Mouse (Mus musculus) embryonic stem cell, embryonic (primary cell): ENCODE measurements around the gene Kat6b.

Experiments
- CTCF ChIA-PET, 4 experiments: fragments of 300-600 bp in 2 of 4; fragments of 350-600 bp in 2 of 4; sonication (Branson Sonifier 250); formaldehyde crosslinking; loops; one replicate each; lab custom pipeline; 2022; ENCODE audit warnings: inconsistent platforms in 2 of 4; lab: Charles Lee
- POLR2A ChIA-PET, 4 experiments: fragments of 300-600 bp in 2 of 4; fragments of 350-600 bp in 2 of 4; sonication (Branson Sonifier 250); formaldehyde crosslinking; loops; one replicate each; lab custom pipeline; 2022; ENCODE audit warnings: antibody characterized with exemption in 4 of 4, inconsistent platforms in 1 of 4; lab: Charles Lee

The Kat6b gene

DNA sequence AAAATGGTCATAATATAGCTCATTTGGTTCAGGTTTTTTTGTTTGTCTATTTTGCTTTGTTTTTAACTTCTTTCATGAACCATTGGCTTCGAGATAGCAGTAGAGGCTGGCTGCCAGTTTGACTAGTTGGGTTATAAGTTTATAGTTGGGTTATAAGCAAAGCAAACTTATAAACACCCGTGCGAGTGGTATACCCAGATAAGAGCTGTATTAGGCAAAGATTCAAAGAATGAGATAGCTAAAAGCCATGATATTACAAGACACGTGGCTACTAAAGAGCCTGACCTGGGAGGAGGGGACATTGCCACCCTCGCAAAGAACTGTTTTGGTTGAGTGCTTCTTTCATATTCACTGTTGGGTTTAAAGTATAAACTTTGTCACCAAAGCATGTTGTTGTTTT, 102.6 kb downstream of the Kat6b start:
- POLR2A ChIA-PET, result interaction anchor here in 3 of 4 experiments (0.7 to 8.7 kb wide), 26 partner anchors 9 to 532 kb away, joined by 3 to 112 read pairs (median 4); partner anchors contain the start of genes Adk (in 1 of the 3), Ap3m1 (in 1 of the 3) and Kat6b (in 1 of the 3)

DNA sequence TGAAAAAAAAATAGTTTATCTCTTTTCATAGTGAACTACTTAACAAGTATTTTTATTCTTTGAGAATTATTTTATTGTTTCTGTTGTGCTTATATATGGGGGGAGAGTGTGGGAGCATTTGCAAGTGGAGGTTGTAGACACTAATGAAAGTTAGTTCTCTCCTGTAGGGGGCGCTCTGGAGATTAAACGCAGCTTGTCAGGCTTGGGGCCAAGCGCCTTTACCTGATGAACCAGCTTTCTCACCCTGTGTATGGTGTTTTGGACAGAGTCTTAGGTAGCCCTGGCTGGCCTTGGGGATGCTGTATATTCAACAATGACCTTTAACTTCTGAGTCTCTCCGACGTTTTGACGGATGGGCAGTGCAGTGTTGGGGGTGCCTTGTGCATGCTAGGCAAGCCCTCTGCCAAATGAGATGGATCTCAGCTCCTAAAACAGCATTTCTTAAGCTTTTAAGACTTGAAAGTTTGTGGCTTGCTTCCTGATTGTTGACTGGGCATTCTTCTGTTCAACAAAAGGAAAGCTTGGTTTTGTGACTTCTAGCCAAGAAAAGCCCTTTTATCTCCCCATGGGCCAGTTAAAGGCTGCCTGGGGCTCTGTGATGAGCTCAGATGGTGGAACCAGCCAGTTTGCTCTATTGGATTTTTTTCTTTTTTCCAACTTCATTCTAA, 103.4 kb downstream of the Kat6b start:
- CTCF ChIA-PET, result interaction anchor here (0.6 to 2.5 kb wide), 32 partner anchors 8 to 157 kb away, joined by 3 to 25 read pairs (median 4); no protein-coding TSS in a partner anchor
- POLR2A ChIA-PET, result interaction anchor here (0.7 to 8.7 kb wide), 33 partner anchors 7 to 532 kb away, joined by 3 to 112 read pairs (median 4); partner anchors contain the start of genes Kat6b (in 2 of the 4), Adk (in 1 of the 4) and Ap3m1 (in 1 of the 4)

More for the DNA sequence above, 102.6 kb downstream of the Kat6b start:
- CTCF ChIA-PET, result interaction anchor here (0.6 to 2.5 kb wide), 27 partner anchors 9 to 434 kb away, joined by 3 to 25 read pairs (median 5); no protein-coding TSS in a partner anchor

DNA sequence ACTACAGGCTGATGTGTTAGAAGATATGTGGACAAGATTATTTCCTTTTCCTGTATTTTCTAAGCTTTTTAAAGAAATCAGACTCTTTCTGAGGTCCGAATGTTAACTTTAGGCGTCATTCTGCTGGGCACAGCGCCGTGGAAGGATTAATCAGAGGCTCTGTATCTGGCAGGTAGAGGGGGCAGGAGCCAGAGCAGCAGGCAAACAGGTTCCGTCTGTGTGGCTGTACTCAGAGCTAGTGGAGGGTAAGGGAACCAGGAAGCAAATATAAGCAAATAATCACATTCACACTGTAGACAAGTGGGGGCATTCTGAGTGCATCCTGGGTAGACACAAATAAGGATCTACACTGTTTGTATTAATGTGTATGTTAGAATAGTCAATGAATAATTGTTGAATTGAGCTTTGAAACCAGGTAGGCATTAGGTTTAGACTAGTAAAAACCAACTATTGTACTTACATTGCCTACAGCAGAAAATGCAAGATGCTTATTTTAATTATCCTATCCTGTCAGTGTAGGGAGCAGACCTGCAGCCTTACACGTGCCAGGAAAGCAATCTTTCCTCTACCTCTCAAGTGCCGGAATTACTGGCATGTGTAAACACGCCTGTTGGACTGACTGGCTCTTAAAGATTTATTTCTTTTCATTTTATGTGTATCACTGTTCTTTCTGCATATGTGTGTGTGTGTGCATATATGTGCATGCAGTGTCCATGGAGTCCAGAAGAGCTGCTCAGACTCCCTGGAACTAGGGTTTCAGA, 104.4 kb downstream of the Kat6b start:
- ChIA-PET POLR2A (interaction anchor here (0.6 to 8.7 kb wide), 29 partner anchors 8 to 790 kb away, joined by 3 to 112 read pairs (median 5); partner anchors contain the start of gene Kat6b (in 1 of the 4)), CTCF (interaction anchor here (1.0 to 2.5 kb wide), 16 partner anchors 7 to 156 kb away, joined by 3 to 25 read pairs (median 5); no protein-coding TSS in a partner anchor)

DNA sequence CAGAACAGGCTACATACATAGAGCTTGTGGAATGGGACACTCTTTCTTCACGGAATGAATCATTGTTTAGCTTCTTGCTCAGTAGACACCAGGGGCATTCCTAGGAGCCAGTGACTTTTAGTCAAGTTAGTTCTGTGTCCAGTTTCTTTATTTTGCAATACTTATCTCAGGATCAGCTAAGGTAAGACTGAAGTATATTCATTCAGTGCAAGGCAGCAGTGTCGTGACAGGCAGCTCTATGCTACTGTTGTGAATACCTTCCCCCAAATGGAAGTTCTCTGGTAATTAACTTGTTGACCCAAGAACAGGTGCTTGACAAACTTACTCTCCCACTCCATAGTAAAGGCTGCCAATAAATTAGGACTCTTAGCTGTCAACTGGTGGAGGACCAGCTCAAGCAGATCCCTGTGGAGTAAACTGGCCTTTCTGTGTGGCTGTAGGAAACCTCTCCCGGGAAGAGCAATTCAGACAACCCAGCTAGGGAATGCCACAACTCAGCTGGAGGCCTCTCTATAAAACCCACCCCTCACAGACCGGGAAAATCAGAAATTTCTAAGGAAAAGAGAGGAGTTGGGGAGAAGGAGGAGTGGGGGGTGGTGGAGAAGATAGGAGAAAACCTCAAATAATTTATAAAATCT, 105.4 kb downstream of the Kat6b start:
- CTCF ChIA-PET, result interaction anchor here in 3 of 4 experiments (0.5 to 1.3 kb wide), 6 partner anchors 13 to 199 kb away, joined by 3 to 6 read pairs (median 4); no protein-coding TSS in a partner anchor
- POLR2A ChIA-PET, result interaction anchor here in 3 of 4 experiments (0.6 to 8.7 kb wide), 28 partner anchors 8 to 105 kb away, joined by 3 to 112 read pairs (median 4); partner anchors contain the start of gene Kat6b (in 1 of the 3)

DNA sequence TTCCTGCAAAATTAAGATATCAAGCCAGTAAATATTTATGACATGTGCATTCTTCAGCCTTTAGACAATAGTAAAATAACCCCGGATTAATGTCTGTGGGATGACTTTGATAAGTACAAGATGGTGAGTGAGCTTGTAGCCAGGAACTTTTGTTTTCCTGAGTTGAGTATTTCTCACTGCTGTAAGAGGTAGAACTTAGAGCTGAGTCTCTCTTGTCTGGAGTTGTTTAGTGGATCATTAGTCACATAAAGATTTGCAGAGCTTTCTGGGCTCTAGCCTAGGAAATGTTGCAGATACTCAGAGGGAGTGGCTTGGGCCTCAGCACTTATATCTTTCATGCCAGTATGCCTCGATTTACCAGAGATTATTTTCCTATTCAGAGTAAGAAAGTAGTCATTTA, 106.7 kb downstream of the Kat6b start:
- ChIA-PET POLR2A (interaction anchor here in 2 of 4 experiments (0.6 to 8.7 kb wide), 8 partner anchors 10 to 63 kb away, joined by 3 to 112 read pairs (median 4); no protein-coding TSS in a partner anchor), CTCF (interaction anchor here in 1 of 4 experiments (0.6 kb wide), 1 partner anchor 22 kb away, joined by 3 read pairs; no protein-coding TSS in a partner anchor)

DNA sequence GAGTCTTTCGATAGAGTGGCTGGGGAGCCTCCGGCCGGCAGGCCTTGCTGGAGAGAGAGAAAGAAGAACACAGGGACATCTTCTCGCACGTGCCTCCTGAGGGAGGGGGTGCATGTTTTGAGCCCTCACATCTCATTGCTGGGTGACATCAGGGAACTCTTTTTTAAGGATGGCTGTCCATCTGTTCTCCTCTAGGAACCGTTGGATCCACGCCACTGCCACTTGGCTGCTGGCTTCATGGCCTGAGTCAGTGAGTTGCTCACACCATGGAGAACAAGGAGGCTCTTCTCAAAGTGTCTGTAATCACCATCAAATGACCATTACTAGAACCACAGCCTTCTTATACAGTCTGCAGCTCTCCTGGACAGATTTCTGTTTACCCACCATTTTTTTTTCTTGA, 108.4 kb downstream of the Kat6b start:
- ChIA-PET POLR2A (interaction anchor here in 2 of 4 experiments (0.6 to 2.4 kb wide), 4 partner anchors 10 to 47 kb away, joined by 3 to 12 read pairs (median 4); no protein-coding TSS in a partner anchor), CTCF (no interaction called here)

DNA sequence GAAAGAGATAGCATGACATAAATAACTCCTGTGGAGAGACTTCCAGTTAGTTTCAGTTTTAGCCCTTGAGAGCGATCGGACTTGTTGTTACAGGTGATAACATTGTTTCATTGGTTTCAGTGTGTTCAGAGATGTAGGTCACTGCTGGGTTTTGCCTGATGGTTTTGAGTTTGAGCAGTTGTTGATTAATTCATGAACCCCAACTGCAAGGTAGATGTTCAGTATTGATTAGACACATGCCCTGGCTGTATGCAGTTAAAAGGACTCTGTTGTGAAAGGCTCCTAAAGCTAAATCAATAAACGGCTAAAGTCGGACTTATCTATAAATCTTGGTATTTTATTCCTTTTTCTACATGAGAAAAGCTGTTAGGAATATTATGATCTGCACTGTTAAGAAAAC, 109.0 kb downstream of the Kat6b start:
- POLR2A ChIA-PET, result interaction anchor here in 3 of 4 experiments (0.6 to 2.4 kb wide), 11 partner anchors 10 to 90 kb away, joined by 3 to 12 read pairs (median 3); no protein-coding TSS in a partner anchor
- CTCF ChIA-PET, result interaction anchor here in 1 of 4 experiments (0.7 to 1.3 kb wide), 2 partner anchors 9 to 63 kb away, joined by 3 read pairs; no protein-coding TSS in a partner anchor

DNA sequence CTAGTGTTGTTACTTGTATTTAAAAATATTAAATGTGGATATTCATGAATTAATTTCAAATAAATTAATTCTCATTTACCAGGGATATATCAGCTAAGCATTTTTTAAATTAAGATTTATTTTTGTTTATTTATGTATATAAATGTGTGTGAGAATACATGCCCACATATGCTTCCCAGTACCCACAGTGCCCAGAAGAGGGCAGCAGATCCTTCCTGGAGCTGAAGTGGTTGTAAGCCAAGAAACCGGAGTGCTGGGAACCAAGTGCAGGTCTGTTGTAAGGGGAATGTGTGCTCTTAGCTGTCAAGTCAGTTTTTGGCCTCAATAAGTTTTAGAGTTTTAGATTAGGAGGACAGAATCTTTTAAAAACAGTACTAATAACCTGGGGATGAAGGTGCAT, 110.9 kb downstream of the Kat6b start:
- ChIA-PET CTCF (interaction anchor here (0.5 to 2.0 kb wide), 14 partner anchors 7 to 234 kb away, joined by 3 to 9 read pairs (median 4); no protein-coding TSS in a partner anchor), POLR2A (interaction anchor here in 2 of 4 experiments (0.6 to 2.2 kb wide), 11 partner anchors 9 to 111 kb away, joined by 3 to 15 read pairs (median 4); partner anchors contain the start of gene Kat6b (in 1 of the 2))

DNA sequence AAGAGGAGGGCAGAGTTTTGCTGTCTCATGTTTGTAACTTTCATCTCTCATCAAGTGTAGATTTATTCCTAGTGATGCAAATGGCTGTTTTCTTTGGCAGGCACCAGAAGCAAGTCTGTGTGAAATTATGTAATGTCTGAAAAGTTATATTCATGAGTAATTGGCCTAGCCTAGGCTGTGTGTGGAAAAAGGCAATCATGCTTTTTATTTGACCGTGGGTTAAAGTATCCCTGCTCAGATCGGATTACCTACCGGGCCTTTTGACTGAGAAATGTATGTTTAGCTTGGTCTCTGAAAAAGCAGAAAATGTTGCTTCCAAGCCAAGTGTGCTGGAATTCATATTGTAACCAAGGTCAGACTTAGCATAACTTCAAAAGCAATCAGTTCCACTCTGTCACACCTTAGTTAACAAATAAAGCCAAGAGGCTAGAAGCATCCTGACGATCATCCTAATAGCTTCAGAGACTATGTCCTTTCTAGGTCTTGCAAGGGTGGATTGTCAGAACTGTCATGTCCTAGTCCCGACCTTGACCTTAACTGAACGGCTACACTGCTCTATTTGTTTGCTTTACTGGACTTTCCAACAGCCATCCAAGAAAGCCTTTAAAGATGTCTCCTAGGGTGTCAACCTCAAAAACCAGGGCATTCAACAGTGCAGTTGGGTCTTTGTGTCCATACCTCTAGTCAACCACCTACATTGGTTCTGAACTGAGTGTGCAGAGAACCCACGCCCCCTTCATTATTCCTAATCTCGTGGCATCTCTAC, 111.9 kb downstream of the Kat6b start:
- CTCF ChIA-PET, result interaction anchor here (1.0 to 2.0 kb wide), 7 partner anchors 9 to 149 kb away, joined by 3 to 9 read pairs (median 5); no protein-coding TSS in a partner anchor
- POLR2A ChIA-PET, result interaction anchor here in 3 of 4 experiments (0.7 to 2.2 kb wide), 11 partner anchors 8 to 540 kb away, joined by 3 to 15 read pairs (median 5); no protein-coding TSS in a partner anchor

DNA sequence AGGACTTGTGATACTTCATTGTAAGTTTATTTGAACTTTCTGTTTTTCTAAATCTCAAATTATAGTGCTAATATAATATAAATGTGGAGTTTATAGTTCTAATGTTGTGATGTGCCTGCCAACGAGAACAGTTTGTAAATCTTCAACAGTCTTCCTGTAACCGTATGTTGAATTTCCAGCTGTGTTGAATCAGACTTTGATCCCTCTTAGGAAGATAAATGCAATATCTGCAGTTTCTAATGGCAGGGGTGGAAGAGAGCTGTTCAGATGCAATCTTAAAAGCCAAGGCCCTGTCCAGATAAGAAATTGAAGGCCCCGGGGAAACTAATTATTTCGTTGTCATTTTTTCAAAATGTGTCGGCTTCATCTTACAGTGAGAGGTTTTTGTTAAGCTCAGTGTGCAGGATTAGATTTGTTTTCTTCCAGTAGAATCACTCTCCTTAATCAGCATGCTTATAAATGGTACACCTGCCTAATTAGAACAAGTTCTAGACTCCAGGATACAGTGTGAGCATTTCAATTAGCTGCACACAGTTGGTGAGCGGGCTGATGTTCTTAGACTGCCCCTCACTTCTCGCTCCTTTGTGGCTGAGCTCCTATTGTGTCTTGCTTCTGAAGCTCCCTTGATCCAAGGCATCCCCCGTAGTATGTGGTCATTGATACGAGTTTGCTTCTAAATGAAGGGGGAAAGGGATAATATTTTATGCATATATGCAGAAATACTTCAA, 118.4 kb downstream of the Kat6b start:
- ChIA-PET CTCF (interaction anchor here (0.6 to 1.7 kb wide), 5 partner anchors 10 to 15 kb away, joined by 3 to 6 read pairs (median 4); no protein-coding TSS in a partner anchor), POLR2A (interaction anchor here in 2 of 4 experiments (0.7 to 3.7 kb wide), 14 partner anchors 9 to 547 kb away, joined by 3 to 28 read pairs (median 4); partner anchors contain the start of genes Adk (in 1 of the 2) and Ap3m1 (in 1 of the 2))

DNA sequence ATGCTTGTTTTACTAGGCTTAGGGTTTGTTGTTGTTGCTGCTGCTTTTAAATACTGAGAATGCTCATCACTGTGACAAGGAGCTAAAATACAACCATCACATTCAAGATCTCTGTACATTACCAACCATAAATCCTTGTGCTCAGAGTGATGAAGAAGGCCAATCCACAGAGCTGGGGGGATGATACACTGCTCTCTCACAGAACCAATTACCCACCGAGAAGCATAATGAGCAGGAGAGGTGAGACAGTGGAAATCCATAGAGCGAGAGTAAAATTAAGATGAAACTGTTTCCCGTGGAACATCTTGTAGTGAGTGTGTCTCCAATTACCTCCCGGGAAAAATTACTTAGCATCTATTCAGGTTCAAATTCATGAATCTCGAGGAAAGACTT, 118.9 kb downstream of the Kat6b start:
- ChIA-PET CTCF (interaction anchor here (0.6 to 3.4 kb wide), 6 partner anchors 10 to 15 kb away, joined by 3 to 15 read pairs (median 4); no protein-coding TSS in a partner anchor), POLR2A (interaction anchor here in 2 of 4 experiments (0.7 to 3.7 kb wide), 16 partner anchors 9 to 548 kb away, joined by 3 to 28 read pairs (median 4); partner anchors contain the start of genes Adk (in 1 of the 2) and Ap3m1 (in 1 of the 2))

DNA sequence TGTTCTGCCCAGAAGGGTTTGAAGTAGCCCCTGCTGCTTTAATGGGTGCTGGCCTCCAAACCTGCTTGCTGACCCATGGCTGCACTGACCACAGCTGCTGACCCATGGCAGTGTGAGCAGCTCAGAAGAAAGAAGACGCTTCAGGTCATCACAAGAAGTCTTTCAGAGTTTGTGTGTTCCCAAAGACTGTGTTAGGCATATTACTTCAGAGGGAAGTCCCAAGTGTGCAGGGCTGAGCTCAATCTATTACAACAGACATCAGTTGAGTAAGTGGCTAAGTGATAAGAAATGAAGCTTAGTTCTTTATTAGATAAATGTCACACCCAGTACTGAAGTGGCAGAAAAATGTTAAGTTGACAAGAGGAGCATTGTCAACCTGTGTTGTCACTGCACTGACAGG, 119.4 kb downstream of the Kat6b start:
- POLR2A ChIA-PET, result interaction anchor here in 2 of 4 experiments (0.7 to 3.7 kb wide), 16 partner anchors 9 to 548 kb away, joined by 3 to 28 read pairs (median 4); partner anchors contain the start of genes Adk (in 1 of the 2) and Ap3m1 (in 1 of the 2)
- CTCF ChIA-PET, result interaction anchor here in 3 of 4 experiments (0.5 to 3.4 kb wide), 5 partner anchors 9 to 242 kb away, joined by 3 to 15 read pairs (median 5); no protein-coding TSS in a partner anchor

DNA sequence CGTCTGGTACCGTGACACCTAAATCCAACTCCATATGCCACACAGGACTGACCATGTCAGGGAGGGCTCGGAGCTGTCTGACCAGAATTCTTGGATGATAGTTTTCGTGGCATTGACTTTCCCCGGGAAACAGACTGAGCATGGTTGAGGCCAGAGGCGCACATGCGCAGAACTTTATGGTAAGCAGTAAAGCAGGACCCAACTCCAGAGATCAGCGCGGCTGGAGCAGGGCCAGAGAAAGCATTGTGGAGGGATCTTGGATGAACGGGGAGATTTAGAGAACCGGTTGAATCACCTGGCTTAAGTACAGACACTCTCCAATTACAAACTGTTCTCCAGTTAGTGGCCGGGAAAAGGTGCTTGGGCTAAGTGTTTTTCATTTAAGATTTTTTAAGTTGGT, 120.9 kb downstream of the Kat6b start:
- ChIA-PET CTCF (interaction anchor here in 2 of 4 experiments (0.6 to 3.4 kb wide), 3 partner anchors 10 to 37 kb away, joined by 3 to 15 read pairs (median 3); no protein-coding TSS in a partner anchor), POLR2A (interaction anchor here in 2 of 4 experiments (0.6 to 4.0 kb wide), 14 partner anchors 8 to 97 kb away, joined by 3 to 34 read pairs (median 3); no protein-coding TSS in a partner anchor)

DNA sequence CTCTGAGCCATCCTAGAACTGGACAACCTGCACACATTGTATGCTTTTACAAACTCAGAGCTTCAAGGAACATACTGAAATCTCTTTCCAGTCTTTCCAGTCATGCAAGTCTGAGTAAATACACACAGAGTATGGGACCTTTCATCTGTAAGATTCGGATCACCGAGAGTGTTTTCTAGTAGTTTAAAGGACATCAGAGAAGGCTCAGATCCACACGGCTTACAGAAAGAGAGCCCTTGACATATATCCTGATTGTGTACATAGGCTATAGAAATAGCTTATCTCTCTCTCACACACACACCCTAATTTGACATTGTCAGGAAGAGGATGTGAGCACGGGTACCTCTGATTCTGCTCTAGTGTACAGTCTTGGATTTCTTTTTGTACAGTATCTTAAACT, 121.7 kb downstream of the Kat6b start:
- CTCF ChIA-PET, result interaction anchor here in 2 of 4 experiments (0.6 to 3.4 kb wide), 4 partner anchors 11 to 36 kb away, joined by 3 to 15 read pairs (median 4); no protein-coding TSS in a partner anchor
- POLR2A ChIA-PET, result interaction anchor here in 2 of 4 experiments (0.6 to 4.0 kb wide), 16 partner anchors 7 to 98 kb away, joined by 3 to 34 read pairs (median 4); no protein-coding TSS in a partner anchor

DNA sequence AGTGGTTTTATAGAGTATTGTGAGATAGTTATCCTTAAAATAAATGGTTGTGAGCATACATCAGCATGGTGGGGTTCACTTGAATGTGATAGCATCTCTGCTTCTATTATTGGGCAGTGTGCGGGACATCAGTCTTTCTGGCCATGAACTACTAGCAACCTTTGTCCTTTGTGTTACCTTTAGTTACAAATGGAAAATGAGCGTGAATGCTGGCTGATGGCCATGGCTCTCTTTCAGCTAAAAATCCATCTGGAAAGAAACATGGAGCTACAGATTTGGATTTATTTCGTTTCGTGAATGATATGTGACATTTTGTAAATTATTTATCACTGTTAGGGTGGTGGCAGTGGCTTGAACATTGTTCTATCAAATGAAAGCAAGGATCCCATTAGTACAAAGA, 126.5 kb downstream of the Kat6b start:
- CTCF ChIA-PET, result interaction anchor here in 1 of 4 experiments (0.8 kb wide), 1 partner anchor 9 kb away, joined by 3 read pairs; no protein-coding TSS in a partner anchor

More for the DNA sequence above, 126.5 kb downstream of the Kat6b start:
- POLR2A ChIA-PET, result interaction anchor here in 1 of 4 experiments (0.9 kb wide), 1 partner anchor 679 kb away, joined by 3 read pairs; the partner anchor contains the start of gene Vcl
